Mouse (Mus musculus) CD4-positive, CD25-positive, alpha-beta regulatory T cell (primary cell): Measurements from ENCODE around the gene Olfr214. TPM values are rescaled to one million over a fixed set of nuclear protein-coding genes. Genes with fewer than 3 reads are reported as not detected.

Experiments used
- polyA plus RNA-seq: library from polyadenylated mRNA; unstranded; fragments of 100-300 nt; shearing (Covaris generic); gene quantifications from one replicate; pipeline ENCODE4 v1.2.1, GENCODE M21; 2017

Gene Olfr214
- polyA plus RNA-seq: not detected

DNA sequence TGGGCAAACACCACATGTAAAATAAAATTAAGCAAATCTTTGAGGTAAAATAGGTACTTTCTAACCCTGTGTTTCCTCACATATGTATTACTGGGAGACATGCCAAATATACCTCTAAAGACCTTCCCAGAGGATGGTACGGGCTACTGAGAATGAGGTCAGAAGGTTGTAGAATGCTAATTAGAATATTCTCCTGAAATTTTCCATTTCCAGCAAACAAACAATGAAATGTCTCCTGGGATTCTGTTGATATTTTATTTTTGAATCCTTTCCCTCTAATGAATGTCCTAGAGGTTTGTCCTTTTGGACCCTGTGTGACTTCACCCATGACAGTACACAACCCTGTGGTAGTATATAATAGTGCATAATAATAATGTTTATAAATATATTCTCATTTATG is at the start of gene Olfr214:
TSS of gene Olfr214 (plus strand) at position 301 of the 400 bp plus-strand sequence.

DNA sequence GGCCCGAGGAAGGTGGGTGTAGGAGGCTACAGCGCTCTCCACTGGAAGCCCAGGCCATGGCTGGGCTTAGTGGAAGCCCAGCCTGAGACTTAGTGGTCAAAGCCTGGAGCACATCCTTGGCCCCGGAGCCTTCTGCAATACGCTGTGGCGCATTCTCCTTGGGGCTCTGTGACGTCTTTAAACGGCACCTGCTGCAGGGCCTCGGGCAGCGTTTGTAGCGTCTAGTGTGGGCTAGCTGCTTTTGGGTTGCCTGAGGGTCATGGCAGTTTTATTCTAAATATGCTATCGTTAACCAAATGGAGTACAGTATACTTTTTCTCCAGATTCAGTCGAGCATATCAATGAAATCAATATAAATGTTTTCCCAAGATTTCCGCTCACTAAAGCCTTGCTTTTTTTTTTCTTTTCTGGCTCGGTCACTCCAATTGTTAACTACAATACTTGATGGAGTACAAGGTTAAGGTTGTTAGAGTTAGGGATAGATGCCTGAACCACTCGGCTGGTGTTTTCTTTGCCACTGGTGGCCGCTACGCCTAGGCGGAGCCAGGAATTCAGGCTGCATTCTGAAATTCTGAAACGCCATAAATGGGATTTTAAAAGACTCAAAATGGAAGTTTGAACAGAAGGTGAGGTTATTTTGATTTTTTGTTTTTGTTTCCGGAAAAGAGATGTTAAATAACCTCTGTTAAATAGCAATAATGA is 47.6 kb upstream of the Olfr214 start, which contains the start of gene Olfr212:
TSS of gene Olfr212 (plus strand) at position 215 of the 702 bp plus-strand sequence.

GRCm38 (mm10) chr6:116538156-116538555 is 15.9 kb upstream of the Olfr214 start, which contains the start of gene Olfr213:
Olfr213 (plus strand) TSS chr6:116538456.

GRCm38 (mm10) chr6:116550841-116551240 is 3.2 kb upstream of the Olfr214 start, which contains the start of gene Gm5580:
Gm5580 (plus strand) TSS chr6:116551141.

DNA sequence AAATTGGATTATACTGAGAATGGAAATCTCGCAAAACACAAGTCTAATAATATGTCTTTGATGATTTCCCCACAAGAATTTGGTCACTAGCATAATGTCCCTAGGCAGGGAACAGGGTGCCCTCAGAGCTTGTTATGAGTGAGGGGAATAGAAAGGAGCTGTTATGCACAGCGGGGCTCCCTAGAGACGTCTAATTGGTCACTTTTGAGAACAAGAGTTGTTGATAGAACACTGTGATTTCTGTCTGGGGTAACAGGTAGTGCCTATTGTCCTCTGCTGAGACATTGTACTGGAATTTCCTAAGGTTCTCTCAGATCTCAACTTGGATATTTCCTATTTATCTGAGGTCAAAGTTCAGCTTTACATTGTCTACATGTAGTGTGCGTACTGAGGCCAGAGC is 30.1 kb downstream of the Olfr214 start, which contains the start of gene Olfr215:
TSS of gene Olfr215 (minus strand) at position 101 of the 400 bp plus-strand sequence.

Other genes starting within 250 kb of the Olfr214 start
- 0.77 TPM for gene March8, start 216.2 kb upstream of the Olfr214 start, polyA plus RNA-seq
- not detected for gene Alox5, start 93.1 kb upstream of the Olfr214 start, polyA plus RNA-seq
- not detected for gene Olfr211, start 65.1 kb upstream of the Olfr214 start, polyA plus RNA-seq
- gene Olfr212, start 47.7 kb upstream of the Olfr214 start, polyA plus RNA-seq: 0.16 TPM
- not detected for gene Olfr213, start 15.8 kb upstream of the Olfr214 start, polyA plus RNA-seq
- gene Gm5580, start 3.1 kb upstream of the Olfr214 start, polyA plus RNA-seq: 0.32 TPM
- gene Olfr215, start 30.0 kb downstream of the Olfr214 start, polyA plus RNA-seq: 0.06 TPM
- 37.1 TPM for gene Zfp422, start 74.8 kb downstream of the Olfr214 start, polyA plus RNA-seq
- gene Depp1, start 96.4 kb downstream of the Olfr214 start, polyA plus RNA-seq: not detected
- gene Rassf4, start 119.7 kb downstream of the Olfr214 start, polyA plus RNA-seq: 1.2 TPM
- 0.02 TPM for gene Tmem72, start 162.7 kb downstream of the Olfr214 start, polyA plus RNA-seq